Mouse (Mus musculus) lung, postnatal 25 days (tissue): ENCODE data around the gene Gnai2.
"Not testable (repeated sequence)": the region's sequence is repeated elsewhere in the genome, so short reads cannot be mapped to it uniquely, and the experiment has no call there.

ENCODE experiments used
- DNase-seq: peaks from one replicate; pipeline ENCODE4 v3.0.0; 2022; ENCODE audit warnings: low spot score

The Gnai2 gene

GRCm38 (mm10) chr9:107587833-107588639, 47.1 kb downstream of the Gnai2 start:
- DNase-seq = no peak

GRCm38 (mm10) chr9:107586974-107587832, 48.0 kb downstream of the Gnai2 start, which contains the start of gene Ifrd2:
Gene Ifrd2, plus strand, starts transcription at chr9:107587642.
- peak; percentile 99 for DNase-seq

DNA sequence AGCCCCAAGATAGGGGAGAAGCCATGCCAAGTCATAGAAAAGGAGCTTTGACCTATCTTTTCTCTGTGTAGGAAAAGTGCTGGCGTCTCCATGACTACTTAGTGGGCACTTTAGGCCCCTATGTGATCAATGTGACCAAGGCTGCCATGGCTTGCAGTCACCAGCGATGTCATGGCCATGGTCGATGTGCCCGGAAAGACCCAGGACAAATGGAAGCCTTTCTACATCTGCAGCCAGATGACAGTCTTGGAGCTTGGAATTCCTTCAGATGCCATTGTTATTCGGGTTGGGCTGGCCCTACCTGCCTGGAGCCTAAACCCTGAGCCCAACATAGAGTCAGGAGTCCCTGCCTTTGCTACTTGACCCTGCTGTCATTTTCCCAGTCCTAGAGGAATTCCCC, 48.7 kb downstream of the Gnai2 start:
- no peak for DNase-seq

DNA sequence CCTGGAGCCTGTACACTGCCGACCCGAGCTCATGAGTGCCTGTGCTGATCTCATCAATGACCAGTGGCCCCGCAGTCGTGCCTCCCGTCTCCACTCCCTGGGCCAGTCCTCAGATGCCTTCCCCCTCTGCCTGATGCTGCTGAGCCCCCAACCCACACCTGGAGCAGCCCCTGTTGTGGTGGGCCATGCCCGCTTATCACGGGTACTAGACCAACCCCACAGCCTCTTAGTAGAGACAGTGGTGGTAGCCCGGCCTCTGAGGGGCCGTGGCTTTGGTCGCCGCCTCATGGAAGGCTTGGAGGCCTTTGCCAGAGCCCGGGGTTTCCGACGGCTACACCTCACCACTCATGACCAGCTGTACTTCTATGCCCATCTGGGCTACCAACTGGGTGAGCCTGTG, 52.0 kb downstream of the Gnai2 start:
- DNase-seq = no peak

GRCm38 (mm10) chr9:107582509-107583062, 52.6 kb downstream of the Gnai2 start:
- DNase-seq = no peak

DNA sequence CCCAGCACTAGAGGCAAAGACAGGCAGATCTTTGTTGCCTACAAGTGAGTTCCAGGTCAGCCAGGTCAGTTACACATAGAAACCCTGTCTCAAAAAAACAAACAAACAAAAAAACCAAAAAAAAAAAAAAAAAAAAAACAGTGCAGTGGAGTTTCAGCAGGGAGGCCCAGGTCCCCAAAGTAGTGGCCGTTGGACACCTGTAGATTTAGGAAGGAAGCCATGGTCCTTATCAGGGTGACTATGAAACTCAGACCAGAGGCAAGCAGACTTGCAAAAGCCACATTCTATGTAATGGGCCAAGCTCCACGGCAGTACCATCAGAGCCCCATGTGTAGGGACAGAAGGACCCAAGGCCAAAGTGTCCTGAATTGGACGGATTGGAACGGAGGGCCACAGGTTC, 53.6 kb downstream of the Gnai2 start:
- DNase-seq = no peak

GRCm38 (mm10) chr9:107580501-107581317, 54.5 kb downstream of the Gnai2 start, which contains the start of gene Hyal3:
Gene Hyal3, plus strand, starts transcription at chr9:107580818.
- DNase-seq = peak; percentile 96

DNA sequence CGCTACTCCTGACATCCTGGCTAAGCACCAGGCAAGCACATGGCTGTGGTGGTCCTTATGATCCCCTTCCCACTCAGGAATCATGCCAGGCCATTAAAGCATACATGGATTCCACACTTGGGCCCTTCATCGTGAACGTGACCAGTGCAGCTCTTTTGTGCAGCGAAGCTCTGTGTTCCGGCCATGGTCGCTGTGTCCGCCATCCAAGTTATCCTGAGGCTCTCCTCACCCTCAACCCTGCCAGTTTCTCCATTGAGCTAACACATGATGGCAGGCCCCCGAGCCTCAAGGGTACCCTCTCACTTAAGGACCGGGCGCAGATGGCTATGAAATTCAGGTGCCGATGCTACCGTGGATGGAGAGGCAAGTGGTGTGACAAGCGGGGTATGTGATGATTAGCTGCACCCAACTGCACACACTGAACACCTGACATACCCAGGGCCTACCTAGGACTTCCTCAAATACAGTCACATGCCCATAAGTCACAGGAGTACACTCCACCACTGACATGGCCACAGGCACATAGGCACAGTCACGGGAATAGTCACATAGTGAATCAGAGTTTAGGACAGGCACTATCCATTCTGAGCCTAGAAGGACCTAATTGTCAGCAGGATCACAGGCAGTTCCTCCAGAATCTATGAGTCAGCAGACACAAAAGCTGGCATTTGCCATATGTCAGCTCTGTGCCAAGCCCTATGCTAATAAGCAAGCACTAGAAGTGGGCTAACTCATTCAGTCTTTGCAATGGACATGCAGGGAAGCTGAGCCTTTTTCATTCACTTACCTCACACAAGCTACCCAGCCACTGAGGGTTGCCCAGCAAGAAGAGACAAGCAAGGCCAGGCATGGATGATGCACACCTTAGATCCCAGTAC, 55.9 kb downstream of the Gnai2 start:
- DNase-seq = no peak

DNA sequence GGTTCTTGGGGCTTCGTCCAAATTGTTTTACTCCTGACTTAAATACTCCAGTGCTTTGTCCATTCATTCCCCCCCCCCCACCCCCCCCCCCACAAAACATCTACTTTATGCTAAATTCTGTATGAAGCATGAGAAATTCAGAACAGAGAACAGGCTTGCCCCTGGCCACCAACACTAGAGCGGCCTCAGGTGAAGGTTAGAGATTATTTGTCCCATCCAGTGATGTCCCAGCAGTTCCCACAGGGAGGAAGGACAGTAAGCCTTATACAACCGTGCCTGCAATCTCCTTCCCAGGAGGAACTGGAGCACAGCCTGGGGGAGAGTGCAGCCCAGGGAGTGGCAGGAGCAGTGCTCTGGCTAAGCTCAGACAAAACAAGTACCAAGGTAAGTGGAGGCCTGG, 56.6 kb downstream of the Gnai2 start, which contains the start of gene Naa80:
Gene Naa80 (plus strand): TSS at position 301 of the 400 bp plus-strand sequence.
- DNase-seq = no peak

DNA sequence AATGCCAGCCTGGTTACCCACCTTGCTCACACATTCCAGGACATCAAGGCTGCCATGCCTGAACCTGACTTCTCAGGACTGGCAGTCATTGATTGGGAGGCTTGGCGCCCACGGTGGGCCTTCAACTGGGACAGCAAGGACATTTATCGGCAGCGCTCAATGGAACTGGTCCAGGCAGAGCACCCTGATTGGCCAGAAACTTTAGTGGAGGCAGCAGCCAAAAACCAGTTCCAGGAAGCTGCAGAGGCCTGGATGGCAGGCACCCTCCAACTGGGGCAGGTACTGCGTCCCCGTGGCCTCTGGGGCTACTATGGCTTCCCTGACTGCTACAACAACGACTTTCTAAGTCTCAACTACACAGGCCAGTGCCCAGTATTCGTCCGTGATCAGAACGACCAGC, 57.3 kb downstream of the Gnai2 start:
- DNase-seq = no peak

DNA sequence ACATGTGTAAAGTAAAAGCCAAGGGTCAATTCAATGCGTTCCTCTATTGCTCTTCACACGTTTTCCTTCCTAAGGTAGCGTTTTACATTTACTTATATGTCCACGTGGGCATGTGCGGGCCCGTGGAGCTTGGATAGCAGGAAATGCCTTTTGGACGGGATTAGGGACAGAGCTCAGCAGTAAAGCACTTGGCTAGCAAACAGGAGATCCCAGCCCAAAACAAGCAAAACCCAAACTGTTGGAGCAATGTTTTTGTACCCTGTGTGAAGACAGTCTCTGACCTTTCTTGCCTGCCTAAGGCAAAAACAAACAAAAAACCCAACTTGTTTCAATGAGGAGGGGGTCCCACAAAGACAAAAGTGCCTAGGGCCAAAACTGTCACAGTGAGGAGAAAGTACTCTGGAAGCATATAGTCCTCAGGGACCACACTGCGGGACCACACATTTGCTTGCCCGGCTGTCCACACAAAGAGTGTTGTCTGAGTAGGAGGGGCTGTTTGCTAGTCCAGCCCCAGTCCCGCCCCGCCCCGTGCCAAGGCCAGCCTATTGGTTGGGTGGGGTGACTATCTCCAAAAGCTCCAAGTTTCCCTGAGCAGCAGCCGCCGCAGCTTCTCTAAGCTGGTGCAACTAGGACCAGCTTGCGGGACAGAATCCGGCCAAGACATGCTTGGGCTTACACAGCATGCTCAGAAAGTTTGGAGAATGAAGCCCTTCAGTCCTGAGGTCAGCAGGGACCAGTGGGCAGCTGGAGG, 58.6 kb downstream of the Gnai2 start, which contains the start of gene Hyal1:
Gene Hyal1 (plus strand): TSS at position 571 of the 751 bp plus-strand sequence.
- peak; percentile 84 for DNase-seq

DNA sequence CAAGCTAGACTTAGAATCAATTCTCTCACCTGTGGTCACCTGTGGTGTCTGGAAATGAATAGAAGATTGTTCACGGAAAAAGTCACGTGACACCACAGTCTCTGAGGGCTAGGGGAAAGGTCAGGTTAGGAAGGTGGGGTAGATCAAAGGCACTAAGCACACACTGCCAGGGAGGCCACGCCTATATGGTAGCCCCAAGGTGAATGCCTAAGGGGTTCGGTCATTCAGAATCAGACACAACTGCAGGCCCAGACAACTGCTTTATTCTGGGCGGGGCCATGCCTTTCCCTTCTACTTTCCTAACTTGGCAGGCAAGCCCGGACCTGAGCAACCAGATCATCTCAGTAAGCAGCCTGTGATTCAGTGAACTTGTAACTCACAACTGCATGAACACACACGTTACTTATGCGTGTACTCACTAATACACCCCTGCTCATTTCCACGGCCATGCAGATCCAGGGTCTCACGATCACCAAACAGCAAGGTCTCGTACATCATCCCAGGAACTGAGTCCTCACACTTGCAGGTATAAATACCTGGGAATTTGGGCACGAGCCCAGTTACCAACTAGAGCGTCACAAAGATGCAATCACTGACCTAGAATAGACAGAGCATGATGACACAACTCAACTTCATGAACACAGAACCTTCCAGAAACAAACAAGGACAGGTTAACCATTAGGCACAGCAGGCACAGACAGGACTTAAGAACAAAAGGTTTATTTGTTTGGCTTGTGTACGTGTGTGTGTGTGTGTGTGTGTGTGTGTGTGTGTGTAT, 59.4 kb downstream of the Gnai2 start:
- DNase-seq = no peak

GRCm38 (mm10) chr9:107573774-107574173, 61.4 kb downstream of the Gnai2 start:
- not testable (repeated sequence) for DNase-seq

GRCm38 (mm10) chr9:107572327-107572662, 62.9 kb downstream of the Gnai2 start:
- DNase-seq = no peak

- peak; percentile 63 for DNase-seq
Measured at GRCm38 (mm10) chr9:107571534-107572326, 63.4 kb downstream of the Gnai2 start.

- DNase-seq = no peak
Measured at GRCm38 (mm10) chr9:107570845-107571244, 64.3 kb downstream of the Gnai2 start.

DNA sequence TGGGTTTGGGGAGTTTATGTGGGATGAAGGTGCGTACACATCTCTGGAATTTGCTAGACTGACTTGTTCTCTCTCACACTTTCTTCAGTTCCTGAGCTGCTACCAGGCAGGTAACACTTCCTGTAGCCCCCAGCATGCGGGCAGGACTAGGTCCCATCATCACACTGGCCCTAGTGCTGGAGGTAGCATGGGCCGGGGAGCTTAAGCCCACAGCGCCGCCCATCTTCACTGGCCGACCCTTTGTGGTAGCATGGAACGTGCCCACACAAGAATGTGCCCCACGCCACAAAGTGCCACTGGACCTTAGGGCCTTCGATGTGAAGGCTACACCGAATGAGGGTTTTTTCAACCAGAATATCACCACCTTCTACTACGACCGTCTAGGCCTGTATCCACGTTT, 65.2 kb downstream of the Gnai2 start:
- no peak for DNase-seq

DNA sequence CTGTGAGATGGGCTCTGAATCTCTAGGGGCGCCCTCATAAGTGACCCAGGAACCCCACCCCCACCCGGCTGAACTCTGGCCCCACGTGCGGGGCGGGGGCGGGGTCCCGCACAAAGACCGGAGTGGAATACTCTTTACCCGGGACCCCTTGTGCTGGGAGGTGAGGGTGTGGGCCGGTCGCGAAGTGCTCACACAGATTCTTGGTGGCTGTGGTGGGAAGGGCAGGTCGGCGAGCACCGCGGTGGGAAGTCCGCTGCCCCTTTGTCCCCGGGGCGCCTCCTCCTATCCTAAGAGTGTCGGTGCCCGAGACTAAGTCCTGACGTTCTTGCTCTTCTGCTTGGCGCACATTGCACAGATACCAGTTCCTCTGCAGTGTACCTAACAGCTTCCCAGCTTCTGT, 65.9 kb downstream of the Gnai2 start:
- DNase-seq = no peak
